Mouse (Mus musculus) kidney, adult 18-20 months (tissue): ENCODE data around the gene Nfic.

ENCODE experiments used
- DNase-seq: peaks from one replicate; pipeline ENCODE4 v3.0.0; 2021

The Nfic gene

DNA sequence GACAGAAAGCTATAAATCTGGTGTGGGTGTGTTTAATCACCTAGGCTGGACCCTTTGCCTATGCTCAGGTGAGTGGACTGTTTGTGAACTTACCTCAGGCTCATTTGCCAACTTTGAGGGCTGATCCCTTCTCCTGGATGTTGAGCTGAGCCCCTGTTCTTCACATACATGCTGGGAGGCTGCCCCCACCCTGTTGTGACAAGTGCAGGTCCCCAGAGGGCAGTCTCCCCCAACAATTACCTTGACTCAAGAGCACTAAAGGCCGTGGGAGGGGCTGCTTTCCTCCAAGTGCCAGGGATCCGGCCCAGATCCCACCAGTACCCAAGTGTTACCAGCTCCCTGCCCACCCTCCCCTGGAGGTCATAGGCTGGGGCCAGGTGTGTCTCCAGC is 29.6 kb upstream of the Nfic start:
- no peak for DNase-seq

DNA sequence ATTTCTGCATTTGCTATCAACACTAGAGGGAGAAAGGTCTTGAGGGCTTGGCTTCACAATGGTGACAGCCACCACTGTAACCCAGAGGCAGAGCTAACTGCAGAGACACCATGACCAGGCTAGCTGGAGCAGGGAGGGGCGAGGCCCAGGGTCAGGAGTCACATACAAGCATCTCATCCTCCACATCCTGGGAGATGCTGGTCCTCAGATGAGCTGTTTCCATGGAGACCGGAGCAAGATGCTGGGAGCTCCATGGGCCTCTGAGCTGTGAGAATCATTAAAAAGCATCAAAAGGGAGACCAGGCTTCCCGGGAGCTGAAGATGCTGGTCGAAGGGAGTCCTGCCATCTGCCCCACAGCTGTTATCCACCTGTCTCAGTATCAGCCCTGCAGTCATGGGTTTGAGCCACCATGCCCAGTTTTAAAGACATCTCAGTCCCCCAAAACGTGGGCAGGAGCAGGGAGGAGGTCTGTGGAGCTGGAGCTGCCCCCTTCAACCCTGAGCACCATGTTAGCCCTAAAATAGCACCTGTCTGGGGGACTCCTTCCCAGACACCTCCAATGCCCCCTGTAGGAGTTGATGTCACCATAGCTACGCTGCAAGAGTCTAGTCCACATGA is 29.1 kb upstream of the Nfic start:
- DNase-seq, result no peak

DNA sequence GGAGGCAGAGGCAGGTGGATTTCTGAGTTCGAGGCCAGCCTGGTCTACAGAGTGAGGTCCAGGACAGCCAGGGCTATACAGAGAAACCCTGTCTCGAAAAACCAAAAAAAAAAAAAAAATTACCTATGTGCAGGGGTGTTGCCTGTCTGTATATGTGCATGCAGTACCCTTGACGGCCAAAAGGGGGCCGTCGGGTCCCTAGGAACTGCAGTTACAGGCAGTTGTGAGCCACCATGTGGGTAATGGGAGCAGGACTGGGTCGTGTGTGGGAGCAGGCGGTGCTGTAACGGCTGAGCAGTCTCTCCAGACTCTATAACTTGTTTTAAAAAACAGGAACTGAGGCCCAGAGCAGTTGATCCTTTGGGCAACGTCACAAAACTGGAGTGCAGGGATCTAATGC is 28.5 kb upstream of the Nfic start:
- DNase-seq, result no peak

DNA sequence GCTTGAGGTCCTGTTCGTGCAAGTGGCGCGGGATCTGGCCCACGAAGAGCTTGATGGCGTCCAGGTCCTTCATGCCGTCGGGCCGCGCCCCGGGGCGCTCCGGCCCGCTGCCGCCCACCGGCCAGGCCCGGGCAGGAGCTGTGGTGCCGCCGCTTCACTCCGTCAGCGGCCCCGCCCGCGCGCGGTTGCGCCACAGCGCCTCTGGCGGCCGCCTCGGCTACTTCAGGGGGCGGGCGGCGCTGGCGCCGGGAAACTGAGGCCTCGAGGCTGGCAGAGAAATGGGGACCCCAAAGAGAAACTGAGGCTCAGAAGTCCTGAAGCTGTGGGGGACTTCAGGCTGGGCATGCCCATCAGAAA is 27.1 kb upstream of the Nfic start, which contains the start of gene Celf5:
Celf5 (minus strand) TSS at position 177 of the 357 bp plus-strand sequence.
- DNase-seq, result peak; percentile 72

DNA sequence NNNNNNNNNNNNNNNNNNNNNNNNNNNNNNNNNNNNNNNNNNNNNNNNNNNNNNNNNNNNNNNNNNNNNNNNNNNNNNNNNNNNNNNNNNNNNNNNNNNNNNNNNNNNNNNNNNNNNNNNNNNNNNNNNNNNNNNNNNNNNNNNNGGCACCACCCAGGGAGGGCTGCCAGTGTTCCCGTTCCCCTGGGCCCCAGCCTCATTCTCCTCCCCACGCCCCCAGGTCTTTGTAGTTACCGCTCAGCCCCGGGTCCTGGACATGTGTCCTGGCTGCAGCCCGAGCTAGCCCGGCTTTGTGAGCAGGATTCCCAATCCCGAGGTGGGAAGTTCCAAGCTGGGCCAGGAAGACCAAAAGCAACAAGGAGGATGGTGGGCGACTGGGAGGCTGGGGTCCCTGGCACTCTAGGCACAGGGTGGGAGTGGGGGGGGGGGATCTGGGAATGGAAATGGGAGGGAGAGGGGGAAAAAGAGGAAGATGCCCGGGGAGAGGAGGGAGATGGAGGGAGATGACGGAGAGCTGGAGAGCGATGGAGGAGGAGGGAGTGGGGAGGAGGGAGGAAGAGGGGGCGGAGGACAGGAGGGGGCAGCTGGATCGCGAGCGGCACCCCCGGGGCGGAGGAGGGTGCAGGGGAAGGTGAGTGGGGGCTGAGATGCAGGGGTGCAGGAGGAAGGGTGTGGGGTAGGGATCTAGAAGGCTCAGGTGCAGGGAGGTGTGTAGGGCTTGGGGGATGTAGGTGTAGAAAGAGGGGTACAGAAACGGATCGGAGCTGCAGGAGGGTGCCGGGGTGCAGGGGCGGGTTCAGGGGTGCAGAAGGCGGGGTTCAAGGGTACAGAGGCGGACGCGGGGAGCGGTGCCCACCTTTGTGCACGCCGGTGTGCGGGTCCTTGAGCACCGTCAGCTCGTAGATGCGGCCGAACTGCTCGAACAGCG is 26.4 kb upstream of the Nfic start:
- DNase-seq, result no peak

DNA sequence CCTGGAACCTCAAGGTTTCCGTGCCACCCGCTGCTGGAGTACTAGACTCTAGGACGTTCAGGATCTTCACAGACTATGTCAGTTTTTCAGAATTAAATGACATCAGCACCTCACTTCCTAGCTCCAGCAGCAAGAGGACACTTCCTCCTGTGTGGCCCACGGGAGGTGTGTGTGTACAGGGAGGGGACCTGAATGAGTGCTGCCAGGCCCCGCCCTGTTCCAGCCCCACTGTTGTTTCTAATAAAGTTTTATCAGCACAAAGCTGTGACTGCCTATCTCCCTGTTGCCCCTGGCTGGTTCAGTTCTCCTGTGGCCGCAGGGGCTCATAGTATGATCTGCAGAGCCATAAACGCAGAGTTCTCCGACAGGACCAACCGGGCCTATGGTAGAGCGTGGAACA is 19.0 kb upstream of the Nfic start:
- no peak for DNase-seq

DNA sequence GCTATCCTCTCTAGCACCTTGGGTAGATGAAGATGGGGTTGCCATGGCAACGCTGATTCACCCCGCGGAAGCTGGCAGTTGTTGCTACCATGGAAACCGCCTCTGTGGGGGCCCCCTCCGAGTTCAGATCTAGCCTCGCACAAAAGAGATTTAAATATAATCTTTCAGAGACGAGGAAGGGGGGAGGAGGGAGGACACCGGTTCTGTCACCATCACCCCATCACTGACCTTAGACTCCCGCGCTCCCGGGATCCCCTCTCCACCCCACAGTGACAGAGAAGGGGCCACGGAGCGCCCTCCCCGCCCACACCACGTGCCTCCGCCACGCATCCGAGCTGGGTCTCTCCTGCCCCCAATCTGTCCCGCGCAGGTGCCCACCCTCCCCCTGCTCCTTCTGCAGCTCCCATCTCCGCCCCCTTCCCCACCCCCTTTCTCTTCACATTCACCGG is 17.6 kb upstream of the Nfic start:
- DNase-seq, result no peak

DNA sequence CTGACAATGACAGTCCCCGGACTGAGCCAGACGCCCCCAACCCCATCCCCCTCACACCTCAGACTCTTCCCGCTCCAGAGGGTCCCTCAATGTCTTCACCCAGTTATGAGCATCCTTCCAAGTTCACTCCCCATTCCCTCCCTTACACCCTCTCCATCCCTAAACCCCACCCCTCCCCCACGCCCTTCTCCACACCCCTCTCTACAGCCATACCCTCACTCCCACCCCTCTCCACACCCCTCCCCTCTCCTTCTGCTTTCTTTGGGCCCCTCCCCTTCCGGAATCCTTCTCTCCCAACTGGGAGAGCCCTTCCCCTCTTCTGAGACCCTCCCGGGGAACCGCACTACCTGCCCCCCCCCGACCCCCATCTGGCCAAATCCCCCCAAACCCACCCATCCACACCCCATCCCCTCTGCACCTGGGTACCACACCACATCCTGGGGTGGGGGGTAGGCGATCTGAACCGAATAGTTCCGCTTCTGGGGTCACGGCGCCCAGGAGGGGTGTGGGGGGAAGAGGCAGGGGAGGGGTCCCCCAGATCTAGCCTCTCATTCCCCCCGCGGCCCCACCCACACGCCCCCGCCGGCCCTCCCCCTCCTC is 17.1 kb upstream of the Nfic start:
- DNase-seq, result no peak

DNA sequence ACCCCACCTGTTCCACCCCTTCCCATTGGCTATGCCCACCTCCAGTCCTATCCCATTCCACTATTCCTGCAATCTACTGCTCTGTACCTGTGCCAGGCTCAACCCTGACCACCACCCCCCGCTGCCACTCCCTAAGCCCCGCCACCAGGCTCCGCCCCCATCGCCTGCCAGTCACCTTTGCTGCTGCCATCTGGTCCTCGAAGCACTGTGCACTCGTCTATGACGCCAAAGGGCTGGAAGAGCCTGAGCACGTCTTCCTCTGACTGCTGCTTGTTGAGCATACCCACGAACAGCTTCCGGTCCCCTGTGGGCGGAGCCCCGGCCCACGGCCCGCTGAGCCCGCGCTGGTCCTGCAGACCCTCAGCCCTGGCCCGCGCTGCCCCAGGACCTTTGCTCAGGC is 15.0 kb upstream of the Nfic start:
- DNase-seq, result no peak

DNA sequence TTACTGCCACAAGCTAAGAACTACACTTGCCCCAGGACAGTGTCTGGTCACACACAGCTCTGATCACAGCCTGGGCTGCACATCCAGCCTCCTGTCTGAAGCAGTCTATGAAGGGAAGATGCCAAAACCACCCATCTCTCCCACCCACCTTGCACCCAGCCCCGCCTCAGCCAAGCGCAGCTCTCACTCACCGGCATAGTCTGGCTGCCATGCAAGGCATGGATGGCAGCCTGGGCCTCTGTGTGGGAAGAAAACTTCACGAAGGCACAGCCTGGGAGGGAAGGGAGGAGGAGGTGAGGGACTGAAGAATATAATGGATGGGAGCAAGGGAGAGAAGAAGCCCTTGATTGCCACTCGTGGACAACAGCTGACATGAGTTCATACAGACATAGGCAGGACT is 13.8 kb upstream of the Nfic start:
- DNase-seq, result no peak

DNA sequence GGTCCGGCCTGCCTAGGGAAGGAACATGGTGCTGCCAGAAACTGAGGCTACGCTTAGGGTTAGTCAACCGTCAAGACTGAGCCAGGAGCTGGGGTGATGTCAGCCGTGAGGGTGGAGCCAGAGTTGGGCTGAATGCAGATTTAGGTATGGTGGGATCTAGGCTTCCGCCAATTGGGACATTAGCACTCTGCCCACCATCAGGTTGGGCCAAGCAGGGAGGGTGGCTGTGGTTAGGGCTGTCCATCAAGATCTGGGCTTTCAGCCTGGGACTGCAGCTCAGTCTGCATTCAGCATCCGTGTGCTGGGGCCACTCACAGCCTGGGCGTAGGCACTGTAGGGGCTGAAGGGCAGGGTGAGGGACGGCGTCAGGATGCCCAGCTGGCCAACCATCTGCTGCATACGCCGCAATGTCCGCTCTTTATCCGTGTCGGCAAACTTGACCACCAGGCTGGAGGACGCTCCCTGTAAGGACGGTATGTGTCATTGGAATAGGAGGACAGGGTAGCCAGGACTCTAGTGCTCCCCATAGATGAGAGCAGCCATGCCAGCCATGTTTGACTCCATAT is 12.3 kb upstream of the Nfic start:
- no peak for DNase-seq

DNA sequence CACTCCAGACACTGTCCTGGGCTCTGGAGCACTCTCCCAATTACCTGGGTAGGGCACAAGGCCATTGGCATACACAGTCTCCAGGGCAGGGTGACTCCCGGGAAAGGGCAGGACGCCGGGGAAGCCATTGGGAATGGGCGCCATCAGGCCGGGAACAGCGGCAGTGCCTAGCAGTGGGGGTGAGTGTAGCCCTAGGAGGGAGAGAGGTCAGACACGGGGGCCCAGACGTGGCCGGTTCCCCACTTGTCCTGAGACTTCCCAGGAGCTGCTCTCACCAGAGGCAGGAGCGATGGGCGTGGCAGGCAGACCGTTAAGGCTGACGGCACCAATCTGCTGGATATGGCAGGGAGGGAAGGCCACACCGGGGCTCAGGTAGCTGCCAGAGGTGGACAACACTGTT is 11.4 kb upstream of the Nfic start:
- no peak for DNase-seq

DNA sequence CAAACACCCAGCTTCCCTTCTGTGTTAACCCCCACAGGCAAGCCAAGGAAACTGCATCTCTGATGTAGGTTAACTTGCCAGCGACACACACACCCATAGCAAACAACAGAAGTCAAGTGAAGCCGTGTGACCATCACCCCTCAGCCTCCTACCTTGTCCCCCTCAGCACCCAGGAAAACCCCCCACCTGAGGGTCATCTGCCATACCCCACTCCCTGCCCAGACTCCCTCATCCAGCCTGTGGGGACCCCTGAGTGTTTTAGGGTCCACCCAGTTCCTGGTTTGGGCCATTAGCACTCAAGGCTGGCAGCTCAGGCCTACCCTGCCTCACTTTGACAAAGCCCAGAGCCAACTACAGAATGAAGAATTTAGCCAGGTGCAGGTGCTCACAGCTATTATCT is 10.6 kb upstream of the Nfic start:
- no peak for DNase-seq

DNA sequence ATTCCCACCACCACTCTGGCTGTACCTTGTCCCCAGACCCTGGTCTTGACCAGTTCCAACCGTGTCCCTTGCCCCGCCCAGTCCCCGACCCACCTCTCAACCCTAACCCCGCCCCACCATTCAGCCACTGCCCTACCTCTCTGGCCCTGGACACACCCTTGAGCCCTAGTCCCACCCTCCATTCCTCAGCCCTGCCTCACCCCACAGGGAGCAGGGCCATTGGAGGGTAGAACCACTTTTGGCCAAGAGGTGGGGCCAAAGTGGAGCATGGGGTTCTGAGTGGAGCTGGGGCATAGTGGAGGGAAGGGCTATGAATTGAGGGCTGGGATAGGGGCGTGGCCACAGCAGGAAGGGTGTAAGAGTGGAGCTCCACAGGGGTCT is 9.8 kb upstream of the Nfic start:
- no peak for DNase-seq

DNA sequence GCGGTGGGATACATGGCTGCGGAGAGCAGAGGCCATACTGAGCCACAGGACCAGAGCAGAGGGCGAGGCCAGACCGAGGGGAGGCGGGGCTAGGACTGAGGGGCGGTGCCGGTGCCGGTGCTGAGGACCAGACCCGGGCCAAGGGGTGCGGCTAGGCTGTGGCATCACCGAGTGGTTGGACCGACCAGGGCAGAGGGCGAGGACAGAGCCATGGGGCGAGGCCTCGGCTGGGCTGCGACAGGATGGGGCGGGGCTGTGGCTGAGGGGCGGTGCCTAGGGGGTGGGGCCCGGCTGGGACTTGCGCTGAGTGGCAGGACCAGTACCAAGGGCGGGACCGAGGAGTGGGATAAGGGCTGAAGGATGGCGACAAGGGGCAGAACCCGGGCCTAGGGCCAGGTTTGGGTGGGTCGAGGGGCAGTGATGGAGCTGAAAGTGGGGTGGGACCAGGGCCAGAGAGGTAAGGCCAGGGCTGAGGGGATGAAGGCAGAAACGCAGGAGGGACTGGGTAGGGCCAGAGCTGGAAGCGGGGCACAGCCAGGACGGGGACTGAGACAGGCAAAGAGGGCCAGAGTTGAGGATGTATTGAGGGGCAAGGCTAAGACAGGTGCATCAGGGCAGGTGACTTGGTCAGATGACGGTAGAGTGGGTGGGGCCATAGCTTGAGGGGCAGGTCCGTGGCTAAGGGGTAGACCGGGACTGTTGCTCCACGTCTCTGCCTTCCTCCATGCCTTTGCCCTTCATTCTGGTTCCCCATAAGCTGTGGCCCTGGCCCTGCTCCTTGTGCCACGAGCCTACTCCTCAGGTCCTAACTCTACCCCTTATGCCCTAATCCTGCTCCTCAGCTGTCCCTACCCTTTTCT is 9.2 kb upstream of the Nfic start:
- peak; percentile 33 for DNase-seq

DNA sequence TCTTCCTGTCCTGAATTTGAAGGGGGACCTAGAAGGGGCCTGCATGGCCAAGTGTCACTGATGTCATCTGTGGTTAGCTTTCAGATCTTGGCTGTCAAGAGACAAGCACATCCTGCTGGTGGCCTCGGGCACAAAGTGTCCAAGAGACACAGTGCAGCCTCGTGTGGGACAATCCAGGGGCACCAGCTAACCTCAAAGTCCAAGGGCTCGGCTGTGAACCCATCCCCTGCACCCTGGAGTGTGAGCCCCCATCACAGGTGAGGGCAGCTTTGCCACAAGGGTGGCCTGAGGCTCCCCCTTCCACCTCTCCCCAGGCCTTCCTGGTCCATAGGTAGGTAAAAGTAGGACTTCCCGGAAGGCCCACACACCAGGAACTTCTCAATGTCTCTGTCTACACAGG is 8.1 kb upstream of the Nfic start:
- no peak for DNase-seq

DNA sequence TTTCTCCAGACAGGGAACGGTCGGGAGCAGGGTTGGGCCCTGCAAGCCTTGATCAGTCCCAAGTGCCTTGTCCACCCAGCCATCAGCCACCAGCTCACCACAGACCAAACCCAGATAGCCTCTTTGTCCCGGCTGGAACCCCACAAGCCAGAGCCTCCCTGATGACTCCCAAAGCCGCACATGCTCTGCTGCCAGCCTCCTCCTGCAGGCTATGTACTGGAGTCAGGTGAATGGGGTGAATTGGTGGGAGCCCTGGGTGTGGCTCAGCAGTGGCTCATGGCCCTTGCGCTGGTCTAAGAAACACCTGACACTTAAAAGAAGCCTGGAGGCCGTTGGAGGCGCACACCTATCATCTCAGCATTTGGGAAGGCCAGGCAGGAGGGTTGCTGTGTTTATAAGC is 7.5 kb upstream of the Nfic start:
- no peak for DNase-seq

DNA sequence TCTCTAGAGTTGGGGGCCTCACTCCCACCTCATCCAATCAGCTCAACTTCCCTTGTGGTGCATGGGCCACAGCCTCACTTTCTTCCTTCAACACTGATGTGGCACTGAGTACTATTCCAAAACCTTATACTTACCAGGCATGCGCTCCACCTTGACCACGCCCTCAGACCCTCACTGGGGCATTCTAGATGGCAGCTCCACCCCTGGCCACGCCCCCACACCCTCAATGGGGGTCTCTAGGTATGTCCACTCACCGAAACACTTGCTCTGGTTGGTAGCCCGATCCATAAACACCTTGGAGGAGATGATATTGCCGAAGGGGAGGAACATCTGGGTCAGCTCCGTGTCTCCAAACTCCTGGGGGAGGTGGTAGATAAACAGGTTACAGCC is 7.0 kb upstream of the Nfic start:
- no peak for DNase-seq

DNA sequence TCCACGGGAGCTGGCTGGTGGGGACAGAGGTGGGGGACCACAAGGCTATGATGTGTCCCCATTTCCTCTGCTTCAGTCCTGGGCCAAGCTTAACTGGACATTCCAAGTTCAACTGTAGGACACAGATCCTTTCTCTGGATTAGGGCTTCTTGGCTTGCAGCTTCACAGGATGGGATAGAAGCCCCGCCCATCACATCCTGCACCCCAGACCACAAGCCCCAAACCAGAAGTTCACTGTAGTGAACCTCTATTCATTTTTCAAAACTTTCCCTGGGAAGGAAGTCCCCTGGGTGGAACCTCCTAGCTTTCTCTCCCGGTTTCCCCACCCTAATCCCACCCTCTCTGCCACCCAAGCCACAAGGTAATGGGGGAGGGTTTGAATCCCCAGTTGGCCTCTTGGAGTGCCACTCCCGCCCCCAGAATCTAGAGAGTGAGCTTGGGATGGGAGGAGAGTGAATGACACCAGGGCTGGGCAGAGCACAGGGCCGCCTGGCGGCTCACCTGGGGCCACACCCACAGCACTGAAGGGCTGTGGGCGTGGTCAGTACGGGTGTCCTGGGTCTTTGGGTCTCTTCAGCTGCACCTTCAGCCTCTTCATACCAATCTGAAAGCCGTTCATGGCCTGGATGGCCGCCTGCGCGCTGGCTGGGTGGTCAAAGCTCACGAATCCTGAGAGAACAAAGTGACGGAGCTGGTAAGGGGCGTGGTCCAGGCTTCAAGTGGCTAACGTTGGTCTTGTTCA is 6.4 kb upstream of the Nfic start:
- DNase-seq, result no peak

DNA sequence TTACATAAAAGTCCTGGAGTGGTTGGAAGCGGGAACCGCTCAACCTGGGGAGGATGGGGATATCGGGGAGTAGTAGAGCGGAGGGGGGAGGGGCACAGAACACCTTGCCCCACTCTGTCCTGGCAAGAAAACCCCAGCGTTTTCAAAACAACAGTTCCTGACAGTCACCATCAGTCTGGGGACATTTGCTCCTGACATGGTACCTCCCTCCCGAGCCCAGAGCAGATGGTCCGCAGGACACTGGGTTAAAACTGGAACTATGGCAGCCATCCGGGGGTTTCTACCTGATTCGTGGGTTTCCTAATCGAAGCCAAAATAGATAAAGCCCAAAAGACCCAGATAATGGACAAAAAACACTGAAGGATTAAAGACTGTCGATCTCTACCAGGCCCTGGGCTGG is 5.5 kb upstream of the Nfic start:
- no peak for DNase-seq

DNA sequence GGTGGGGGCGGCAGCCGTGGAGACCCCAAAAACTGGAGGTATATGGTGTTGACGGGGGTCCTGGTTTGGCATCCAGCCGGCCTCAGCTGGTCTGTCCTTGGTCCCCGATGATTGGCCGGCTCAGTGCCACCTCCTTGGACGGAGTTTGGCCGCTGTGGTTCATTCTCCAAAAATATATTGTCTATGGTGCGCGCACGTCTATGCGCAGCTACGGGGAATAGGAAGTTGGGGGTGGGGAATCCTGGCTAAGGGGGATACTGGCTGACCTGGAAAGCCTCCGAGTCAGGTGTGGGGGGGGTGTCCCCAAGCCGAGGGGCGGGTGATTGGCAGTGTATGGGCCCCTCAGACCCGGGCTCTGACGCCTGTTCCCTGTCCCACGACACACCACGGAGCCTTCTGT is 5.0 kb upstream of the Nfic start:
- no peak for DNase-seq

DNA sequence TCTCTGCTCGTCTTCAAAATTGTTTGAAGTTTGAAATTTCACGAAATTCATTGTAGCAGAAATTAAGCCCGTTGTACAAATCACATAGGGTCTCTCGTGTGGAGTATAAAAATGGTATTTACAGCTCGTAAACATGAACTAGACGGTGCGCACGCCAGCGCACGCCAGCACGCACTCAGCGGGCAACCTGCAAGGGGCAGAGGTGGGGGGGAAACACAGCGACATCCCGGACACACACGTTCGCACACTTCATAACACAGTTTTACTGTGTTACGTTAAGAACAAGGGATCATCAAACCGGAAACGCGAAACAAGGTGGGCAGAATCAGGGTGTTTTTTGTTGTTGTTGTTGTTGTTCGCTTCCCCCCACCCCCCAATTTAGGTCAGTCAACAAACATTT is 4.0 kb upstream of the Nfic start:
- no peak for DNase-seq
